Mouse (Mus musculus) right cerebral cortex, postnatal 10 days (tissue): ENCODE results near the gene Nfasc.

Experiments used
- DNase-seq, 2 experiments: peaks; one replicate each; pipeline ENCODE4 v3.0.0; 2021; ENCODE audit warnings: low spot score in 2 of 2

Gene Nfasc

GRCm38 (mm10) chr1:132733873-132734447, 7.6 kb downstream of the Nfasc start:
- no peak for DNase-seq

- peak; percentile 49 to 72 for DNase-seq
Measured at GRCm38 (mm10) chr1:132732307-132732706, 9.3 kb downstream of the Nfasc start.

- DNase-seq = peak; percentile 70 to 74
Measured at GRCm38 (mm10) chr1:132727548-132727947, 14.0 kb downstream of the Nfasc start.

GRCm38 (mm10) chr1:132722362-132722761, 19.2 kb downstream of the Nfasc start:
- no peak for DNase-seq

GRCm38 (mm10) chr1:132721266-132721665, 20.3 kb downstream of the Nfasc start:
- DNase-seq = no peak

GRCm38 (mm10) chr1:132718225-132718624, 23.4 kb downstream of the Nfasc start:
- DNase-seq = peak; percentile 63 to 73

- DNase-seq = no peak
Measured at GRCm38 (mm10) chr1:132715044-132715443, 26.6 kb downstream of the Nfasc start.

- no peak for DNase-seq
Measured at GRCm38 (mm10) chr1:132709419-132709818, 32.2 kb downstream of the Nfasc start.

- DNase-seq = no peak
Measured at GRCm38 (mm10) chr1:132707301-132707700, 34.3 kb downstream of the Nfasc start.

- DNase-seq = no peak
Measured at GRCm38 (mm10) chr1:132703467-132703866, 38.1 kb downstream of the Nfasc start.

- DNase-seq = no peak
Measured at GRCm38 (mm10) chr1:132696926-132697325, 44.7 kb downstream of the Nfasc start.

- DNase-seq = no peak
Measured at GRCm38 (mm10) chr1:132696232-132696631, 45.4 kb downstream of the Nfasc start.

- no peak for DNase-seq
Measured at GRCm38 (mm10) chr1:132694007-132694406, 47.6 kb downstream of the Nfasc start.

- no peak for DNase-seq
Measured at GRCm38 (mm10) chr1:132689181-132689580, 52.4 kb downstream of the Nfasc start.

- DNase-seq = no peak
Measured at GRCm38 (mm10) chr1:132678935-132679334, 62.7 kb downstream of the Nfasc start.

GRCm38 (mm10) chr1:132678076-132678475, 63.5 kb downstream of the Nfasc start:
- no peak for DNase-seq

GRCm38 (mm10) chr1:132672704-132673103, 68.9 kb downstream of the Nfasc start:
- no peak for DNase-seq

- DNase-seq = no peak
Measured at GRCm38 (mm10) chr1:132669200-132669599, 72.4 kb downstream of the Nfasc start.

- no peak for DNase-seq
Measured at GRCm38 (mm10) chr1:132660354-132660753, 81.2 kb downstream of the Nfasc start.

GRCm38 (mm10) chr1:132659604-132660003, 82.0 kb downstream of the Nfasc start:
- DNase-seq = peak; percentile 73 to 87

- DNase-seq = no peak
Measured at GRCm38 (mm10) chr1:132655611-132656010, 86.0 kb downstream of the Nfasc start.

- DNase-seq = no peak
Measured at GRCm38 (mm10) chr1:132654769-132655168, 86.8 kb downstream of the Nfasc start.

- DNase-seq = peak; percentile 79 to 85
Measured at GRCm38 (mm10) chr1:132653841-132654457, 87.6 kb downstream of the Nfasc start.

- peak in 1 of 2 experiments; percentile 47 for DNase-seq
Measured at GRCm38 (mm10) chr1:132653161-132653560, 88.4 kb downstream of the Nfasc start.
